Mouse (Mus musculus) liver, postnatal 0 days (tissue): ENCODE measurements at regions not wholly inside any gene's neighbourhood (a gene's known extent, or its start where the extent isn't known, plus 50 kb on each side); places are given as distances from the start of the nearest gene placed in this dataset.
"Not testable (repeated sequence)": the region's sequence is repeated elsewhere in the genome, so short reads cannot be mapped to it uniquely, and the experiment has no call there.

ENCODE experiments used
- ATAC-seq: fragments of 200-750 bp; cut with Nextera tagmentation; 2 replicates; pipeline ENCODE4 v1.8.0; 2017; ENCODE audit warnings: mild to moderate bottlenecking, moderate library complexity
- DNase-seq: peaks from one replicate; pipeline ENCODE4 v3.0.0-alpha.2; 2016
- H3K27ac ChIP-seq: fragments of 300-500 bp; sonication (generic); 2 replicates; pipeline ENCODE4 v1.5.1; 2014; ENCODE audit warnings: antibody characterized with exemption, moderate library complexity, mild to moderate bottlenecking, low read depth
- H3K27me3 ChIP-seq: fragments of 300-500 bp; sonication (generic); 2 replicates; pipeline ENCODE4 v1.6.1; 2014; ENCODE audit warnings: low read length, control low read depth, mixed read lengths; ENCODE audit not compliant: insufficient read depth
- H3K36me3 ChIP-seq: fragments of 300-500 bp; sonication (generic); replicated peaks from 2 replicates; pipeline ENCODE4 v1.6.1; 2014; ENCODE audit warnings: mild to moderate bottlenecking, control low read depth, low read length, moderate library complexity, mixed read lengths; ENCODE audit not compliant: insufficient read depth
- H3K4me1 ChIP-seq: fragments of 300-500 bp; sonication (generic); 2 replicates; pipeline ENCODE4 v1.6.1; 2014; ENCODE audit warnings: antibody characterized with exemption, mild to moderate bottlenecking, control low read depth; ENCODE audit not compliant: insufficient read depth
- H3K4me2 ChIP-seq: fragments of 300-500 bp; sonication (generic); 2 replicates; pipeline ENCODE4 v1.6.1; 2014; ENCODE audit warnings: low read depth, mild to moderate bottlenecking, low read length, moderate library complexity, mixed read lengths
- H3K4me3 ChIP-seq: fragments of 300-500 bp; sonication (generic); 2 replicates; pipeline ENCODE4 v1.5.1; 2014; ENCODE audit warnings: low read depth, low read length
- H3K9ac ChIP-seq: fragments of 300-500 bp; sonication (generic); replicated peaks from 2 replicates; pipeline ENCODE4 v1.6.1; 2014; ENCODE audit warnings: mild to moderate bottlenecking, moderate library complexity
- H3K9me3 ChIP-seq: fragments of 300-500 bp; sonication (generic); 2 replicates; pipeline ENCODE4 v1.6.1; 2016; ENCODE audit warnings: mild to moderate bottlenecking, control low read depth, low read length, mixed read lengths
- CTCF ChIP-seq: sonication (generic); IDR thresholded peaks from 2 replicates; pipeline ENCODE4 v1.5.1; 2016; ENCODE audit warnings: antibody characterized with exemption, low read depth
- EP300 ChIP-seq: IDR thresholded peaks from 2 replicates; pipeline ENCODE4 v1.6.1; 2016; ENCODE audit warnings: antibody characterized with exemption, low read depth, mild to moderate bottlenecking
- WGBS: fragments of 180-500 bp; shearing (Covaris S2); extraction: QIAGEN DNeasy Blood & Tissue Kit; methylation state at CpG from one replicate; pipeline ENCODE4 v1.1.7; 2014; ENCODE audit not compliant: insufficient replicate concordance; 5-methylcytosine and 5-hydroxymethylcytosine counted together

DNA sequence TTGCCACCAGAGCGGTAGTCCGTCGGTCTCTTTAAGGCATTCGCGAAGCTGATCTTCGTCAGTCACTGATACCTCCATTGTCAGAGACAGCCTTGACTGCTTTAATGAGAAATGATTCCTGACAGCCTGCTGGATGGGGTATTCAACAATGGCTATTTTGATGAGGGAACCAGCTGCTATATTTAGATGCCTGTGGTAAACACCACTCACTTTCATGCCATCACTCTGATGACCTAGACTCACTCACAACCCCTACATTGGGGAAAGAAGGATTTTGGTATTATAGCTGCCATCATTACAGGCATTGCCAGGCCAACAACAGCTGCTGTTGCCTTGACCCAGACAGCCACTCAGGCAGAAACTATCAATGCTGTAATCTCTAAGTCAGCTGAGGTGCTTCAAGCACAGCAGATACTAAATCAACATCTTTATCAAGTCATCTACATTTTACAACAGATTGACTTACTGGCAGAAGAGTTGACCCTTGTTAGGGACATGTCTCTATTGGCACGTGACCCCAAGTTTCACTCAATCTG is 57.7 kb upstream of the Amn1 start:
- no peaks in the 10 kb centered on the region for H3K36me3 ChIP-seq
- H3K4me2 ChIP-seq, result no peak overlapping the region
- no peak for ATAC-seq
- H3K9me3 ChIP-seq, result peaks cover 15% of the 10 kb centered on the region
- H3K4me3 ChIP-seq, result no peak overlapping the region
- TF ChIP-seq EP300, result no peak
- TF ChIP-seq CTCF, result no peak
- WGBS, result 90% methylated on average over 7 of the region's 7 CpGs
- H3K4me1 ChIP-seq, result no peaks in the 10 kb centered on the region
- H3K27ac ChIP-seq, result no peak overlapping the region
- no peak overlapping the region for H3K9ac ChIP-seq
- no peaks in the 10 kb centered on the region for H3K27me3 ChIP-seq
- DNase-seq, result no peak

DNA sequence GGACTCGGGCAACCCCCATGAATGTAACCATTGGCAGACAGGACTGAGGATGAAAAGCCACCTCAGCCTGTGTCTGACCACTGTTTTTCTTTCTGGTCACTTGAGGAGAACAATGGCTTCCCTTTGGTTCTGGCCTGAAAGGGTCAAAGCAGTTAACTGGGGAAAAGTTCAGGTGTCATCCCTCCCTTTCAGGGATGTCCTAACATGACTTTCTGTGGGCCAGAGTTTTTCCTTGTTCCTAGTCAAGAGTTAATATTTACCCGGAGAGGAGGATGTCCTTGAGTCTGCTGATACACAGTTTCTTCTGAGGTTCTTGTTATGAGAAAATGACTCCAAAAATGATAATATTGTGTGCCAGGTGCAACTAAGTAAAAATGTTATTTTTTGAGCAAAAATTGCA is 57.2 kb upstream of the Amn1 start:
- H3K27ac ChIP-seq, H3K9ac ChIP-seq, H3K4me1 ChIP-seq, H3K27me3 ChIP-seq, DNase-seq, H3K36me3 ChIP-seq, ATAC-seq, H3K4me3 ChIP-seq, H3K4me2 ChIP-seq: not testable (repeated sequence)
- WGBS, result 79% methylated on average over 2 of the region's 2 CpGs
- peaks cover 15% of the 10 kb centered on the region for H3K9me3 ChIP-seq

- DNase-seq (no peak), ATAC-seq (no peak)
- H3K27me3 ChIP-seq, result no peaks in the 10 kb centered on the region
- 68% methylated on average over 1 of the region's 1 CpGs for WGBS
- H3K4me3 ChIP-seq, result no peak overlapping the region
- no peaks in the 10 kb centered on the region for H3K36me3 ChIP-seq
- H3K4me1 ChIP-seq, result no peaks in the 10 kb centered on the region
- H3K27ac ChIP-seq, result no peak overlapping the region
- TF ChIP-seq CTCF, result no peak
- no peak for TF ChIP-seq EP300
- H3K9me3 ChIP-seq, result peaks cover 15% of the 10 kb centered on the region
- no peak overlapping the region for H3K9ac ChIP-seq
- H3K4me2 ChIP-seq, result no peak overlapping the region
Observed at GRCm38 (mm10) chr6:149244159-149244558, 55.6 kb upstream of the Amn1 start.

- Histone ChIP-seq H3K4me2 (no peak overlapping the region), H3K9me3 (peaks cover 15% of the 10 kb centered on the region), H3K36me3 (no peaks in the 10 kb centered on the region), H3K4me1 (no peaks in the 10 kb centered on the region), H3K27ac (no peak overlapping the region), H3K27me3 (no peaks in the 10 kb centered on the region), H3K4me3 (no peak overlapping the region), H3K9ac (no peak overlapping the region)
- 68% methylated on average over 7 of the region's 7 CpGs for WGBS
- ATAC-seq (peak; percentile 78), DNase-seq (no peak)
- TF ChIP-seq EP300 (peak; percentile 77), CTCF (no peak)
Observed at GRCm38 (mm10) chr6:149243384-149243783, 54.9 kb upstream of the Amn1 start.

- no peak for DNase-seq
- no peak overlapping the region for H3K4me2 ChIP-seq
- TF ChIP-seq CTCF (no peak), EP300 (no peak)
Observed at GRCm38 (mm10) chr6:149238333-149238732, 49.8 kb upstream of the Amn1 start.

More at GRCm38 (mm10) chr6:149238333-149238732, 49.8 kb upstream of the Amn1 start:
- Histone ChIP-seq H3K4me3 (no peak overlapping the region), H3K9me3 (peaks cover 4% of the 10 kb centered on the region; the same call in 1 of the 2 replicates), H3K9ac (no peak overlapping the region), H3K27me3 (no peaks in the 10 kb centered on the region), H3K27ac (no peak overlapping the region), H3K36me3 (no peaks in the 10 kb centered on the region), H3K4me1 (peaks cover 3% of the 10 kb centered on the region; the same call in 1 of the 2 replicates)
- WGBS, result 72% methylated on average over 2 of the region's 2 CpGs
- ATAC-seq, result no peak
